Mouse (Mus musculus): ENCODE data around the gene Fam189a2. TPM values are rescaled to one million over a fixed set of nuclear protein-coding genes. Genes with fewer than 3 reads are reported as not detected.
A peak's percentile ranks its signal among the peaks of the same experiment; 100 is the strongest.

Fam189a2 gene
- polyA plus RNA-seq, 1 experiment from 2014 or later = 1.4 TPM

- peaks cover 16% of the 10 kb centered on the region; the same call in 1 of the 2 replicates for H3K27me3 ChIP-seq
- H3K4me2 ChIP-seq (replicated peaks) = no peak overlapping the region; the same call in 1 of the 2 replicates
- ATAC-seq (ENCODE audit: low FRiP score, low read depth) = peak; percentile 80
- H3K4me3 ChIP-seq = no peak overlapping the region
- H3K9me3 ChIP-seq = no peaks in the 10 kb centered on the region
- H3K36me3 ChIP-seq = no peaks in the 10 kb centered on the region
- peaks cover 22% of the 10 kb centered on the region for H3K4me1 ChIP-seq
- 19% methylated on average over 9 of the region's 9 CpGs for WGBS
- H3K9ac ChIP-seq (replicated peaks) = no peak overlapping the region
- no peak overlapping the region for H3K27ac ChIP-seq (replicated peaks)
These were observed 6.7 kb downstream of the Fam189a2 start for GRCm38 (mm10) chr19:24024131-24024530.

- Histone ChIP-seq H3K27me3 (peaks cover 11% of the 10 kb centered on the region), H3K9me3 (no peaks in the 10 kb centered on the region), H3K9ac (replicated peaks) (no peak overlapping the region), H3K36me3 (no peaks in the 10 kb centered on the region), H3K4me2 (replicated peaks) (no peak overlapping the region), H3K4me1 (peaks cover 22% of the 10 kb centered on the region), H3K4me3 (no peak overlapping the region), H3K27ac (replicated peaks) (no peak overlapping the region)
- no peak for ATAC-seq (ENCODE audit: low FRiP score, low read depth)
- WGBS = 82% methylated on average over 7 of the region's 7 CpGs
These were observed 7.5 kb downstream of the Fam189a2 start for GRCm38 (mm10) chr19:24023351-24023750.

- Histone ChIP-seq H3K27me3 (peaks cover 11% of the 10 kb centered on the region; the same call in 1 of the 2 replicates), H3K4me2 (replicated peaks) (no peak overlapping the region), H3K9ac (replicated peaks) (no peak overlapping the region), H3K4me3 (no peak overlapping the region), H3K27ac (replicated peaks) (no peak overlapping the region), H3K4me1 (peaks cover 21% of the 10 kb centered on the region), H3K9me3 (no peaks in the 10 kb centered on the region), H3K36me3 (no peaks in the 10 kb centered on the region)
- no peak for ATAC-seq (ENCODE audit: low FRiP score, low read depth)
- 79% methylated on average over 3 of the region's 3 CpGs for WGBS
These were observed 8.0 kb downstream of the Fam189a2 start for GRCm38 (mm10) chr19:24022771-24023170.

- H3K4me3 ChIP-seq = no peak overlapping the region
- H3K27ac ChIP-seq (replicated peaks) = no peak overlapping the region
- H3K27me3 ChIP-seq = peaks cover 11% of the 10 kb centered on the region; the same call in 1 of the 2 replicates
- no peaks in the 10 kb centered on the region for H3K9me3 ChIP-seq
- no peak overlapping the region for H3K4me2 ChIP-seq (replicated peaks)
- ATAC-seq (ENCODE audit: low FRiP score, low read depth) = no peak
- H3K9ac ChIP-seq (replicated peaks) = no peak overlapping the region
- no peaks in the 10 kb centered on the region for H3K36me3 ChIP-seq
- peaks cover 26% of the 10 kb centered on the region for H3K4me1 ChIP-seq
- WGBS = 91% methylated on average over 6 of the region's 6 CpGs
These were observed 8.5 kb downstream of the Fam189a2 start for GRCm38 (mm10) chr19:24022301-24022700.

GRCm38 (mm10) chr19:24020736-24021135, 10.1 kb downstream of the Fam189a2 start:
- H3K27me3 ChIP-seq = peaks cover 11% of the 10 kb centered on the region; the same call in 1 of the 2 replicates
- no peak overlapping the region for H3K9ac ChIP-seq (replicated peaks)
- H3K4me3 ChIP-seq = no peak overlapping the region
- no peaks in the 10 kb centered on the region for H3K36me3 ChIP-seq
- H3K9me3 ChIP-seq = no peaks in the 10 kb centered on the region
- WGBS = 86% methylated on average over 3 of the region's 3 CpGs
- peaks cover 38% of the 10 kb centered on the region for H3K4me1 ChIP-seq
- no peak overlapping the region for H3K4me2 ChIP-seq (replicated peaks)
- ATAC-seq (ENCODE audit: low FRiP score, low read depth) = no peak
- H3K27ac ChIP-seq (replicated peaks) = no peak overlapping the region

GRCm38 (mm10) chr19:24019609-24020008, 11.2 kb downstream of the Fam189a2 start:
- WGBS = 84% methylated on average over 9 of the region's 9 CpGs
- Histone ChIP-seq H3K27ac (replicated peaks) (no peak overlapping the region), H3K9me3 (no peaks in the 10 kb centered on the region), H3K27me3 (peaks cover 11% of the 10 kb centered on the region; the same call in 1 of the 2 replicates), H3K4me1 (peaks cover 27% of the 10 kb centered on the region), H3K36me3 (no peaks in the 10 kb centered on the region), H3K4me2 (replicated peaks) (no peak overlapping the region), H3K4me3 (no peak overlapping the region), H3K9ac (replicated peaks) (no peak overlapping the region)
- no peak for ATAC-seq (ENCODE audit: low FRiP score, low read depth)

GRCm38 (mm10) chr19:24018396-24018795, 12.4 kb downstream of the Fam189a2 start:
- 85% methylated on average over 3 of the region's 3 CpGs for WGBS
- H3K4me3 ChIP-seq = no peak overlapping the region

GRCm38 (mm10) chr19:24017892-24018291, 12.9 kb downstream of the Fam189a2 start:
- Histone ChIP-seq H3K27ac (replicated peaks) (no peak overlapping the region), H3K4me1 (peaks cover 20% of the 10 kb centered on the region), H3K9me3 (no peaks in the 10 kb centered on the region), H3K4me2 (replicated peaks) (no peak overlapping the region), H3K4me3 (no peak overlapping the region), H3K9ac (replicated peaks) (no peak overlapping the region), H3K27me3 (peaks cover 11% of the 10 kb centered on the region; the same call in 1 of the 2 replicates), H3K36me3 (no peaks in the 10 kb centered on the region)
- 56% methylated on average over 3 of the region's 3 CpGs for WGBS
- ATAC-seq (ENCODE audit: low FRiP score, low read depth) = no peak

More at GRCm38 (mm10) chr19:24018396-24018795, 12.4 kb downstream of the Fam189a2 start:
- Histone ChIP-seq H3K4me2 (replicated peaks) (no peak overlapping the region), H3K27me3 (peaks cover 11% of the 10 kb centered on the region; the same call in 1 of the 2 replicates), H3K27ac (replicated peaks) (no peak overlapping the region), H3K9me3 (no peaks in the 10 kb centered on the region), H3K4me1 (peaks cover 20% of the 10 kb centered on the region), H3K9ac (replicated peaks) (no peak overlapping the region), H3K36me3 (no peaks in the 10 kb centered on the region)
- no peak for ATAC-seq (ENCODE audit: low FRiP score, low read depth)

- Histone ChIP-seq H3K9me3 (0 out of 2 replicates have a peak, but pooled peaks cover 2% of the 10 kb centered on the region), H3K9ac (replicated peaks) (no peak overlapping the region), H3K27ac (replicated peaks) (peak overlapping the region; percentile 60; the same call in 1 of the 2 replicates), H3K4me3 (no peak overlapping the region), H3K4me1 (peaks cover 20% of the 10 kb centered on the region), H3K27me3 (peaks cover 11% of the 10 kb centered on the region; the same call in 1 of the 2 replicates), H3K4me2 (replicated peaks) (no peak overlapping the region), H3K36me3 (no peaks in the 10 kb centered on the region)
- WGBS = 14% methylated on average over 1 of the region's 1 CpGs
- no peak for ATAC-seq (ENCODE audit: low FRiP score, low read depth)
These were observed 13.4 kb downstream of the Fam189a2 start for GRCm38 (mm10) chr19:24017427-24017826.

- 0 out of 2 replicates have a peak, but pooled peaks cover 5% of the 10 kb centered on the region for H3K9me3 ChIP-seq
- H3K4me1 ChIP-seq = peaks cover 20% of the 10 kb centered on the region
- no peaks in the 10 kb centered on the region for H3K36me3 ChIP-seq
- no peak overlapping the region for H3K4me3 ChIP-seq
- no peak overlapping the region for H3K4me2 ChIP-seq (replicated peaks)
- peak overlapping the region; percentile 60 for H3K27ac ChIP-seq (replicated peaks)
- H3K9ac ChIP-seq (replicated peaks) = 0 out of 2 replicates have a peak overlapping the region, but pooled peaks have one; percentile 15
- peak; percentile 77 for ATAC-seq (ENCODE audit: low FRiP score, low read depth)
- 11% methylated on average over 3 of the region's 3 CpGs for WGBS
- peaks cover 5% of the 10 kb centered on the region; the same call in 1 of the 2 replicates for H3K27me3 ChIP-seq
These were observed 14.0 kb downstream of the Fam189a2 start for GRCm38 (mm10) chr19:24016706-24017386.

- 0 out of 2 replicates have a peak, but pooled peaks cover 7% of the 10 kb centered on the region for H3K9me3 ChIP-seq
- H3K36me3 ChIP-seq = no peaks in the 10 kb centered on the region
- no peak overlapping the region for H3K4me3 ChIP-seq
- H3K27ac ChIP-seq (replicated peaks) = no peak overlapping the region
- no peaks in the 10 kb centered on the region for H3K27me3 ChIP-seq
- H3K9ac ChIP-seq (replicated peaks) = no peak overlapping the region
- peaks cover 20% of the 10 kb centered on the region for H3K4me1 ChIP-seq
- ATAC-seq (ENCODE audit: low FRiP score, low read depth) = no peak
- 87% methylated on average over 3 of the region's 3 CpGs for WGBS
- no peak overlapping the region for H3K4me2 ChIP-seq (replicated peaks)
These were observed 17.6 kb downstream of the Fam189a2 start for GRCm38 (mm10) chr19:24013241-24013640.

GRCm38 (mm10) chr19:24012479-24012878, 18.3 kb downstream of the Fam189a2 start:
- H3K4me3 ChIP-seq = no peak overlapping the region
- 0 out of 2 replicates have a peak, but pooled peaks cover 7% of the 10 kb centered on the region for H3K9me3 ChIP-seq
- no peak overlapping the region for H3K4me2 ChIP-seq (replicated peaks)
- no peak overlapping the region for H3K27ac ChIP-seq (replicated peaks)
- no peak overlapping the region for H3K9ac ChIP-seq (replicated peaks)
- H3K36me3 ChIP-seq = no peaks in the 10 kb centered on the region
- ATAC-seq (ENCODE audit: low FRiP score, low read depth) = no peak
- 94% methylated on average over 8 of the region's 8 CpGs for WGBS
- H3K27me3 ChIP-seq = no peaks in the 10 kb centered on the region
- peaks cover 14% of the 10 kb centered on the region for H3K4me1 ChIP-seq

Data from midbrain, embryonic 12.5 days (tissue).